Mouse (Mus musculus) heart, embryonic 11.5 days (tissue): ENCODE results near the gene Mfsd4a. TPM values are rescaled to one million over a fixed set of nuclear protein-coding genes. Genes with fewer than 3 reads are reported as not detected.

Experiments used
- ATAC-seq: fragments of 200-750 bp; cut with Nextera tagmentation; replicated peaks from 2 replicates; pipeline ENCODE4 v1.8.0; 2017; ENCODE audit warnings: moderate library complexity; ENCODE audit not compliant: insufficient number of reproducible peaks, low FRiP score, low TSS enrichment
- H3K27ac ChIP-seq: fragments of 300-500 bp; sonication (generic); 2 replicates; pipeline ENCODE4 v1.5.1; 2014; ENCODE audit warnings: mild to moderate bottlenecking, low read depth, low read length
- H3K27me3 ChIP-seq: fragments of 300-500 bp; sonication (generic); 2 replicates; pipeline ENCODE4 v1.6.1; 2014; ENCODE audit warnings: mild to moderate bottlenecking, low read length, mixed read lengths; ENCODE audit not compliant: control insufficient read depth, insufficient read depth
- H3K36me3 ChIP-seq: fragments of 300-500 bp; sonication (generic); 2 replicates; pipeline ENCODE4 v1.6.1; 2014; ENCODE audit warnings: mild to moderate bottlenecking, low read length, moderate library complexity, mixed read lengths; ENCODE audit not compliant: control insufficient read depth, insufficient read depth
- H3K4me1 ChIP-seq: fragments of 300-500 bp; sonication (generic); 2 replicates; pipeline ENCODE4 v1.6.1; 2014; ENCODE audit warnings: low read length; ENCODE audit not compliant: control insufficient read depth, insufficient read depth
- H3K4me2 ChIP-seq: fragments of 300-500 bp; sonication (generic); 2 replicates; pipeline ENCODE4 v1.6.1; 2014; ENCODE audit warnings: mild to moderate bottlenecking, moderate library complexity
- H3K4me3 ChIP-seq: fragments of 300-500 bp; sonication (generic); 2 replicates; pipeline ENCODE4 v1.5.1; 2014; ENCODE audit warnings: low read depth, low read length
- H3K9ac ChIP-seq: fragments of 300-500 bp; sonication (generic); 2 replicates; pipeline ENCODE4 v1.6.1; 2014; ENCODE audit warnings: mild to moderate bottlenecking, low read depth, low read length, moderate library complexity
- H3K9me3 ChIP-seq: fragments of 300-500 bp; sonication (generic); replicated peaks from 2 replicates; pipeline ENCODE4 v1.6.1; 2016; ENCODE audit warnings: low read length; ENCODE audit not compliant: control insufficient read depth
- WGBS: fragments of 180-500 bp; shearing (Covaris S2); extraction: QIAGEN DNeasy Blood & Tissue Kit; methylation state at CpG from one replicate; pipeline ENCODE4 v1.1.7; 2014; ENCODE audit not compliant: insufficient replicate concordance; 5-methylcytosine and 5-hydroxymethylcytosine counted together
- polyA plus RNA-seq: library from polyadenylated mRNA; unstranded; fragments of >200 nt; fragmentation: Nextera tagmentation; extraction: Ambion mirVana; gene quantifications from 2 replicates; pipeline ENCODE4 v1.2.1, GENCODE M21; 2014

The Mfsd4a gene
- polyA plus RNA-seq, 1 experiment from 2014 or later: 8.1 TPM

DNA sequence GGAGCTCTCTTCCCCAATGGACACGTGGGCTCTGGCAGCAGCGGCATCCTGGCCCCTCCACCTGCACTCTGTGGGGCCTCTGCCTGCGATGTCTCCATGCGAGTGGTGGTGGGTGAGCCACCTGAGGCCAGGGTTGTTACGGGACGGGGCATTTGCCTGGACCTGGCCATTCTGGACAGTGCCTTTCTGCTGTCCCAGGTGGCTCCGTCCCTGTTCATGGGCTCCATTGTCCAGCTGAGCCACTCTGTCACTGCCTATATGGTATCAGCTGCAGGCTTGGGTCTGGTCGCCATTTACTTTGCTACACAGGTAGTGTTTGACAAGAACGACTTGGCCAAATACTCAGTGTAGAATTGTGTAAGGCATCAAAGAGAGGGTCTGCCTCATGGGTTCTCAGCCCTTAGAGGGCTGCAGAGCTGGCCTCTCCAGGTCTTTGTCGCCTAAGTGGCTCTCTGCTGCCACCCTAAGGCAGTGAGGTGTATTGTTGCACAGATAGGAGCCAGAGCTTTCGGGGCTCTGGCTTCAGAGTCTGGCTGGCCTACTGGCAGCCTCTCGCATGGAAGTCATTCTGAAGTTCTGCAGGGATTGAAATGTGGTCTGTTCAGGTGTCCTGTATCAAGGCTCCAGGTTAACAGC is 86.4 kb downstream of the Mfsd4a start:
- H3K9ac ChIP-seq: no peak overlapping the region
- no peak overlapping the region for H3K4me3 ChIP-seq
- peaks cover 3% of the 10 kb centered on the region; the same call in 1 of the 2 replicates for H3K27me3 ChIP-seq
- H3K9me3 ChIP-seq: no peaks in the 10 kb centered on the region
- no peaks in the 10 kb centered on the region for H3K4me1 ChIP-seq
- 55% methylated on average over 12 of the region's 12 CpGs for WGBS
- H3K4me2 ChIP-seq: no peak overlapping the region
- no peaks in the 10 kb centered on the region for H3K36me3 ChIP-seq
- ATAC-seq: no peak
- H3K27ac ChIP-seq: no peak overlapping the region

DNA sequence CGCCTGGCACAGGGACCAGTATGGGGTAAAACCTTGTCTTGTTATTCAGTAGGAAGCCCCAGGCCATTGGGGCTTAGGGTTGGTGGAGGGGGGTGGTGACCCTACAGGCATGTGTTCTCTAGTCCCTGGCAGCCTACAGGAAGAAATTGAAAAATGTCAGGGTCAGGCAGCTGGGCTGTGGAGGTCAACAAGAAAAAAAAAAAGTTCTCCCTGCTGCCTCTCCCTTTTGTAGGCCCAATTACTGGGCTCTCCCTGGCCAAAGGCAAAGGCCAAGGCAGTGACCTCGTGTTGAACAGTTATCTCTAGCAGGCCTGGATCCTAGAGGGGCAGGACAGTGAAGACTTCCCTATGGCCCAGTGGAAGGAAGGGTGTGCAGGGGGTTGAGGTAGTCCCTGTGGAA is 87.4 kb downstream of the Mfsd4a start:
- Histone ChIP-seq H3K27me3 (peaks cover 3% of the 10 kb centered on the region; the same call in 1 of the 2 replicates), H3K4me3 (no peak overlapping the region), H3K4me1 (no peaks in the 10 kb centered on the region), H3K36me3 (no peaks in the 10 kb centered on the region), H3K4me2 (no peak overlapping the region), H3K27ac (no peak overlapping the region), H3K9me3 (no peaks in the 10 kb centered on the region), H3K9ac (no peak overlapping the region)
- WGBS: 54% methylated on average over 2 of the region's 2 CpGs
- no peak for ATAC-seq

DNA sequence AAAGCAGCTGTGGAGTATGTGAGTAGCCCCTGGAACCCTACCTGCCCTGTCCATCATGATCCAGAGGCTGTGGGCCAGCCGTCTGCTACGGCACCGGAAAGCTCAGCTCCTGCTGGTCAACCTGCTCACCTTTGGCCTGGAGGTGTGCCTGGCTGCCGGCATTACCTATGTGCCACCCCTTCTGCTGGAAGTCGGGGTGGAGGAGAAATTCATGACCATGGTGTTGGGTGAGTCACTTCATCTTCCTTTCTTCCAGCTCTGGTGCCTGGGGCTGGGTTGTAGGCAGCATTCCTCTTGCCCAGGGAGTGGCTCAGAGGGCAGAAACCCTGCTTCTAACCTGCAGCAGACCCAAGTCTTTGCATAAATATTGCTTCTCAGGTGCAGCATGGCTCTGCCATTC is 91.0 kb downstream of the Mfsd4a start:
- 78% methylated on average over 5 of the region's 5 CpGs for WGBS
- Histone ChIP-seq H3K4me1 (peaks cover 12% of the 10 kb centered on the region), H3K4me2 (no peak overlapping the region), H3K9ac (no peak overlapping the region), H3K27me3 (peaks cover 3% of the 10 kb centered on the region), H3K9me3 (no peaks in the 10 kb centered on the region), H3K27ac (no peak overlapping the region), H3K4me3 (no peak overlapping the region), H3K36me3 (no peaks in the 10 kb centered on the region)
- ATAC-seq: no peak

DNA sequence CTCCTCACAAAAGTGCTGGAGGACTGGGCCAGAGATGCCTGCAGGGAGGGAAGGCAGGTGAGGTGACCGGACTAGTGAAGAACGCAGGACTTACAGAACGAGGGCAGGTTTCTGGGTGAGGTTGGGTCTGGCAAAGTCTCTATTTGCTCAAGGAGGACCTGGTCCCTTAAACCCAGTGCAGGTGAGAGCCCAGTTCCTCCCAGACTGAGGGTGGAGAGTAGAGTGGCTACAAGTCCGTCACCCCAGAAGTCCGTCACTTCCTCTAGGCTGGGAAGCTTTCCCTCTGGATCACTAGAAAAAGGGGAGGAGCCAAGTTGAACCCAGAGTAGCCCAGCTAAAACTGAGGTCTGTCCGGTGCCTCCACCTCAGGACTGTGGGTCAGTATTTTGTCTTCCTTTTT is 93.9 kb downstream of the Mfsd4a start:
- peaks cover 25% of the 10 kb centered on the region for H3K4me1 ChIP-seq
- peaks cover 10% of the 10 kb centered on the region for H3K27me3 ChIP-seq
- ATAC-seq: no peak
- H3K9me3 ChIP-seq: no peaks in the 10 kb centered on the region
- H3K4me3 ChIP-seq: no peak overlapping the region
- H3K4me2 ChIP-seq: no peak overlapping the region
- 70% methylated on average over 6 of the region's 6 CpGs for WGBS
- H3K9ac ChIP-seq: no peak overlapping the region
- no peak overlapping the region for H3K27ac ChIP-seq
- no peaks in the 10 kb centered on the region for H3K36me3 ChIP-seq

Other genes with a start within 250 kb of the Mfsd4a start
- 6.4 and 8.7 TPM in 2 replicates for gene Slc41a1, start 240.6 kb downstream of the Mfsd4a start, polyA plus RNA-seq
- 10.3 and 13.6 TPM in 2 replicates for gene Rab29, start 200.8 kb downstream of the Mfsd4a start, polyA plus RNA-seq
- 33.2 and 36.1 TPM in 2 replicates for gene Nucks1, start 157.5 kb downstream of the Mfsd4a start, polyA plus RNA-seq
- gene Slc45a3, start 105.1 kb downstream of the Mfsd4a start, polyA plus RNA-seq: 0.93 and 1.3 TPM in 2 replicates
- gene Elk4, start 60.5 kb downstream of the Mfsd4a start, polyA plus RNA-seq: 18.0 and 21.0 TPM in 2 replicates
- gene Cdk18, start 71.6 kb upstream of the Mfsd4a start, polyA plus RNA-seq: 4.2 and 4.4 TPM in 2 replicates
- not detected in 2 replicates for gene Lemd1, start 123.4 kb upstream of the Mfsd4a start, polyA plus RNA-seq
- gene AC124108.1, start 123.4 kb upstream of the Mfsd4a start, polyA plus RNA-seq: 0.03 TPM in 1 of 2 replicates, not detected in the other
- not detected in 2 replicates for gene Gm10188, start 161.7 kb upstream of the Mfsd4a start, polyA plus RNA-seq
- gene Klhdc8a, start 230.6 kb upstream of the Mfsd4a start, polyA plus RNA-seq: 0.45 and 0.56 TPM in 2 replicates
- gene Nuak2, start 248.1 kb upstream of the Mfsd4a start, polyA plus RNA-seq: 2.6 and 3.6 TPM in 2 replicates